Mouse (Mus musculus): ENCODE results near the gene N4bp3. TPM values are rescaled to one million over a fixed set of nuclear protein-coding genes. Genes with fewer than 3 reads are reported as not detected.

The N4bp3 gene
- polyA plus RNA-seq, 1 experiment from 2014 or later = 30.6 TPM

DNA sequence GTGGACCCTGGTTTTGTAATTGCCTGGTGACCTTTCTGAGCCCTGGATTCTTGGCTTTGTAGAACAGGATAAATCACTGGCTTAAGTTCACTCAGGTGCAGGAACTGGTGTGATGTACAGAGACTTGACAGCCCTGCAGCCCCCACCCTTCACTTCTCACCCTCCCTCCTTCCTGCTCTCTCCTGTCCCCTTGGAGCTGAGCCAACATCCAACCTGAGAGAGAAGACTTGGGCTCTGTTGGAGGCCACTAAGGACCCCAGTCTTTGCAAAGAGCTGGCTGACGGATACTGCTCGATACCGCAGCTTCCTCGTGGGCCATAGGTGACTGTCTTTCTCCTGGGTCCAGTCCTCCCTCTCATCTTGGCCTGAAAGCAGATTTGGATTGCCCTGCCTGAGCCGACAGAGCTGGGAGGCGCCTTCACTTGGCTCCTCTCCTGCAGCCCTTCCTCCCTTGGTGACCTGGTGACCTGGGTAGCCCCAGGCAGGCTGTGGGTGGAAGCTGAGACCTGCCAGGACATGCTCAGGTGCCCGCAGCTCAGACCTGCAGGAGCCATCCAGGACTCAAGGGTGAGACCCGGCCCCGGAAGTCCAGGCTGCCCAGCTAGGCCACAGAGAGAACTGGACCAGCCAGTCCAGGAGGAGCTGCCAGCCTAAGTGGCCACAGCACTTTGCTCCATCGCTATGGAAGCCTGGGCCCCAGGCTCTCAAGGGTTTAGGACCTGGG is 6.3 kb upstream of the N4bp3 start:
- no peak for DNase-seq (ENCODE audit: low spot score)
- Histone ChIP-seq H3K27me3 (ENCODE audit: insufficient read depth, low read length) (no peaks in the 10 kb centered on the region), H3K4me1 (replicated peaks; ENCODE audit: insufficient read depth, low read length) (peaks cover 13% of the 10 kb centered on the region; the same call in 1 of the 2 replicates), H3K27ac (peak overlapping the region; percentile 50; the same call in 1 of the 2 replicates), H3K9me3 (replicated peaks; ENCODE audit: low read length) (no peaks in the 10 kb centered on the region), H3K9ac (ENCODE audit: low read depth, low read length) (0 out of 2 replicates have a peak overlapping the region, but pooled peaks have one; percentile 5), H3K4me3 (replicated peaks; ENCODE audit: low read depth, low read length) (no peak overlapping the region), H3K36me3 (ENCODE audit: insufficient read depth, low read length) (no peaks in the 10 kb centered on the region), H3K4me2 (ENCODE audit: low read length) (no peak overlapping the region)
- WGBS = 42% methylated on average over 10 of the region's 10 CpGs
- peak; percentile 62 for ATAC-seq (replicated peaks; ENCODE audit: low FRiP score, low read depth)
- no peak for TF ChIP-seq CTCF (IDR thresholded peaks at IDR 0.05; ENCODE audit: low read depth)

- DNase-seq (ENCODE audit: low spot score) (no peak), ATAC-seq (replicated peaks; ENCODE audit: low FRiP score, low read depth) (no peak)
- Histone ChIP-seq H3K9me3 (replicated peaks; ENCODE audit: low read length) (no peaks in the 10 kb centered on the region), H3K27me3 (ENCODE audit: insufficient read depth, low read length) (no peaks in the 10 kb centered on the region), H3K4me1 (replicated peaks; ENCODE audit: insufficient read depth, low read length) (peaks cover 13% of the 10 kb centered on the region; the same call in 1 of the 2 replicates), H3K4me3 (replicated peaks; ENCODE audit: low read depth, low read length) (no peak overlapping the region), H3K4me2 (ENCODE audit: low read length) (no peak overlapping the region), H3K27ac (no peak overlapping the region), H3K9ac (ENCODE audit: low read depth, low read length) (no peak overlapping the region), H3K36me3 (ENCODE audit: insufficient read depth, low read length) (no peaks in the 10 kb centered on the region)
- TF ChIP-seq CTCF (IDR thresholded peaks at IDR 0.05; ENCODE audit: low read depth) = no peak
- WGBS = 91% methylated on average over 3 of the region's 3 CpGs
These were observed 4.2 kb upstream of the N4bp3 start for GRCm38 (mm10) chr11:51654891-51655290.

DNA sequence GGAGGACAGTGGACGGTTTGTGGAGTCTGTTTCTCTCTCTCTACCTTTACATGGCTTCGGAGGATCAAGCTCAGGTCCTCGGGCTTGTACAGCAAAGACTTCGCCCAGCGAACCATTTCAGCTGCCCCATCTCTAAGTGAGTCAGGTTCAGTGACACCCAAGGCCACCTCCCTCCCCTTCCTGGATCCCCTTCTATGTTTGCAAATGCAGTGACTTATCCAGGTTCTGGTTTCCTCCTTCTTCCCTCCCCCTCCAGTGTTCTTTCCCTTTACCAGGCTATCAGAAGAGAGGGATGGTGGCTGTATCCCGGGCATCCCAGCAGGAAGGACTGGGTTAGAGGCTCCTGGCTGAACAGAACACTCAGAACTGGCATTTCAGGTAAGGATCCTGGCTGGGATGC is 3.1 kb upstream of the N4bp3 start:
- H3K36me3 ChIP-seq (ENCODE audit: insufficient read depth, low read length) = no peaks in the 10 kb centered on the region
- DNase-seq (ENCODE audit: low spot score) (no peak), ATAC-seq (replicated peaks; ENCODE audit: low FRiP score, low read depth) (no peak)
- H3K4me2 ChIP-seq (ENCODE audit: low read length) = no peak overlapping the region
- no peaks in the 10 kb centered on the region for H3K27me3 ChIP-seq (ENCODE audit: insufficient read depth, low read length)
- no peak for TF ChIP-seq CTCF (IDR thresholded peaks at IDR 0.05; ENCODE audit: low read depth)
- 82% methylated on average over 6 of the region's 6 CpGs for WGBS
- H3K9ac ChIP-seq (ENCODE audit: low read depth, low read length) = no peak overlapping the region
- H3K9me3 ChIP-seq (replicated peaks; ENCODE audit: low read length) = no peaks in the 10 kb centered on the region
- H3K4me3 ChIP-seq (replicated peaks; ENCODE audit: low read depth, low read length) = no peak overlapping the region
- peaks cover 17% of the 10 kb centered on the region; the same call in 1 of the 2 replicates for H3K4me1 ChIP-seq (replicated peaks; ENCODE audit: insufficient read depth, low read length)
- no peak overlapping the region for H3K27ac ChIP-seq

- Histone ChIP-seq H3K27ac (no peak overlapping the region), H3K4me1 (replicated peaks; ENCODE audit: insufficient read depth, low read length) (0 out of 2 replicates have a peak, but pooled peaks cover 10% of the 10 kb centered on the region), H3K4me3 (replicated peaks; ENCODE audit: low read depth, low read length) (no peak overlapping the region), H3K4me2 (ENCODE audit: low read length) (no peak overlapping the region), H3K9ac (ENCODE audit: low read depth, low read length) (no peak overlapping the region), H3K36me3 (ENCODE audit: insufficient read depth, low read length) (no peaks in the 10 kb centered on the region), H3K27me3 (ENCODE audit: insufficient read depth, low read length) (no peaks in the 10 kb centered on the region), H3K9me3 (replicated peaks; ENCODE audit: low read length) (no peaks in the 10 kb centered on the region)
- TF ChIP-seq CTCF (IDR thresholded peaks at IDR 0.05; ENCODE audit: low read depth) = no peak
- WGBS = 93% methylated on average over 4 of the region's 4 CpGs
- no peak for DNase-seq (ENCODE audit: low spot score)
- no peak for ATAC-seq (replicated peaks; ENCODE audit: low FRiP score, low read depth)
These were observed 2.3 kb upstream of the N4bp3 start for GRCm38 (mm10) chr11:51652889-51653418.

GRCm38 (mm10) chr11:51650261-51650660 is 381 bp downstream of the N4bp3 start:
- DNase-seq (ENCODE audit: low spot score) (no peak), ATAC-seq (replicated peaks; ENCODE audit: low FRiP score, low read depth) (0 out of 2 replicates have a peak, but pooled peaks have one; percentile 16)
- Histone ChIP-seq H3K4me1 (replicated peaks; ENCODE audit: insufficient read depth, low read length) (peaks cover 11% of the 10 kb centered on the region; the same call in 1 of the 2 replicates), H3K4me2 (ENCODE audit: low read length) (peak overlapping the region; percentile 79), H3K36me3 (ENCODE audit: insufficient read depth, low read length) (no peaks in the 10 kb centered on the region), H3K4me3 (replicated peaks; ENCODE audit: low read depth, low read length) (peak overlapping the region; percentile 58), H3K27ac (peak overlapping the region; percentile 85), H3K27me3 (ENCODE audit: insufficient read depth, low read length) (no peaks in the 10 kb centered on the region), H3K9ac (ENCODE audit: low read depth, low read length) (peak overlapping the region; percentile 76), H3K9me3 (replicated peaks; ENCODE audit: low read length) (no peaks in the 10 kb centered on the region)
- no peak for TF ChIP-seq CTCF (IDR thresholded peaks at IDR 0.05; ENCODE audit: low read depth)
- WGBS = under 1% methylated on average over 30 of the region's 30 CpGs

DNA sequence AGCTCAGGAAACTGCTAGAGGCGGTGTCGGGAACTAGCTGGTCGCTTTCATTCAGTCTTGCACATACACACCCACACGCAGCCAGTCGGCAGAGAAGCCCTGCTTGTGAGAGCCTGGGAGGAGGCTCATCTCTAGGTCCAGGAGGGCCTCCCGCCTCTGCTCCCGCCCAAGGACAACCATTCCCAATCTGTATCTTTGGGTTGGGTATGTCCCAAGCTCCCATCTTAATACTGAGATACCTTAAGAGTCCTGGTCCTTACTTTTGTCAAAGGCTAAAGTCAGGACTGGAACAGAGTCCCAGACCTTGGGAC is 798 bp downstream of the N4bp3 start:
- H3K4me1 ChIP-seq (replicated peaks; ENCODE audit: insufficient read depth, low read length) = peaks cover 11% of the 10 kb centered on the region; the same call in 1 of the 2 replicates
- no peak for TF ChIP-seq CTCF (IDR thresholded peaks at IDR 0.05; ENCODE audit: low read depth)
- peak overlapping the region; percentile 85 for H3K27ac ChIP-seq
- no peak for ATAC-seq (replicated peaks; ENCODE audit: low FRiP score, low read depth)
- DNase-seq (ENCODE audit: low spot score) = no peak
- H3K4me2 ChIP-seq (ENCODE audit: low read length) = peak overlapping the region; percentile 79
- peak overlapping the region; percentile 76 for H3K9ac ChIP-seq (ENCODE audit: low read depth, low read length)
- H3K27me3 ChIP-seq (ENCODE audit: insufficient read depth, low read length) = no peaks in the 10 kb centered on the region
- no peaks in the 10 kb centered on the region for H3K36me3 ChIP-seq (ENCODE audit: insufficient read depth, low read length)
- WGBS = 3% methylated on average over 7 of the region's 7 CpGs
- no peaks in the 10 kb centered on the region for H3K9me3 ChIP-seq (replicated peaks; ENCODE audit: low read length)
- peak overlapping the region; percentile 58 for H3K4me3 ChIP-seq (replicated peaks; ENCODE audit: low read depth, low read length)

Measured in kidney, postnatal 0 days (tissue).